Mouse (Mus musculus) intestine, embryonic 14.5 days (tissue): Measurements from ENCODE around the gene Tbc1d1. TPM values are rescaled to one million over a fixed set of nuclear protein-coding genes. Genes with fewer than 3 reads are reported as not detected.

ENCODE experiments used
- ATAC-seq: fragments of 200-750 bp; cut with Nextera tagmentation; replicated peaks from 2 replicates; pipeline ENCODE4 v1.8.0; 2017; ENCODE audit warnings: low read depth, moderate number of reproducible peaks, moderate TSS enrichment, moderate library complexity; ENCODE audit not compliant: low FRiP score, low TSS enrichment
- DNase-seq: peaks from one replicate; pipeline ENCODE4 v3.0.0-alpha.2; 2018; ENCODE audit warnings: low spot score
- H3K27ac ChIP-seq: fragments of 300-500 bp; sonication (generic); 2 replicates; pipeline ENCODE4 v1.5.1; 2014; ENCODE audit warnings: low read depth, mild to moderate bottlenecking, control low read depth
- H3K27me3 ChIP-seq: fragments of 300-500 bp; sonication (generic); replicated peaks from 2 replicates; pipeline ENCODE4 v1.6.1; 2014; ENCODE audit warnings: low read length, control low read depth; ENCODE audit not compliant: control insufficient read depth, insufficient read depth
- H3K36me3 ChIP-seq: fragments of 300-500 bp; sonication (generic); 2 replicates; pipeline ENCODE4 v1.6.1; 2014; ENCODE audit warnings: low read length, control low read depth; ENCODE audit not compliant: control insufficient read depth, insufficient read depth
- H3K4me1 ChIP-seq: fragments of 300-500 bp; sonication (generic); replicated peaks from 2 replicates; pipeline ENCODE4 v1.6.1; 2014; ENCODE audit warnings: low read length, control low read depth, mixed read lengths; ENCODE audit not compliant: control insufficient read depth, insufficient read depth
- H3K4me2 ChIP-seq: fragments of 300-500 bp; sonication (generic); 2 replicates; pipeline ENCODE4 v1.6.1; 2014; ENCODE audit warnings: low read length
- H3K4me3 ChIP-seq: fragments of 300-500 bp; sonication (generic); 2 replicates; pipeline ENCODE4 v1.5.1; 2014; ENCODE audit warnings: low read depth, low read length, control low read depth, mixed read lengths
- H3K9ac ChIP-seq: fragments of 300-500 bp; sonication (generic); 2 replicates; pipeline ENCODE4 v1.6.1; 2014; ENCODE audit warnings: mild to moderate bottlenecking, low read length
- H3K9me3 ChIP-seq: fragments of 300-500 bp; sonication (generic); 2 replicates; pipeline ENCODE4 v1.6.1; 2016; ENCODE audit warnings: low read length, control low read depth; ENCODE audit not compliant: control insufficient read depth
- whole genome bisulfite sequencing: fragments of 180-500 bp; shearing (Covaris S2); extraction: QIAGEN DNeasy Blood & Tissue Kit; methylation state at CpG from one replicate; pipeline ENCODE4 v1.1.7; 2014; 5-methylcytosine and 5-hydroxymethylcytosine counted together
- polyA plus RNA-seq: library from polyadenylated mRNA; unstranded; fragments of >200 nt; fragmentation: Nextera tagmentation; extraction: Ambion mirVana; gene quantifications from 2 replicates; pipeline ENCODE4 v1.2.1, GENCODE M21; 2014

Gene Tbc1d1
- polyA plus RNA-seq, 1 experiment from 2014 or later: 41.3 TPM

DNA sequence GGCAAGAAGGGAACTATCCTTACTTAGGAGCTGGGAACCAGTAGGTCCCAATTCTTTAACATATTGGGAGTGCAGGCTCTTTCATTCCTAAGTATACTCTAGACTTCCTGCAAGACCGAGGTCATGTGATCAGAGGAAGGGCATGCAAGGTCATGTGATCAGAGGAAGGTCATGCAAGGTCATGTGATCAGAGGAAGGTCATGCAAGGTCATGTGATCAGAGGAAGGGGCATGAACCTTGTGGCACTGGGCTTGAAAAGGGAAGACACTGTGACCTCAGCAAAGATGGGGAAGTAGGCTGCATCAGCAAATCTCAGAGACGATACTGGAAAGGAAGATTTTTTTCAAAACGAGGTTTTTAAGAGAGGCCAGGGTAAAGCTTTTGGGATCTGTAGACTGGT is 49.5 kb downstream of the Tbc1d1 start:
- H3K9ac ChIP-seq: no peak overlapping the region
- no peak overlapping the region for H3K4me2 ChIP-seq
- no peak overlapping the region for H3K27ac ChIP-seq
- no peak for ATAC-seq
- H3K4me1 ChIP-seq: no peaks in the 10 kb centered on the region; the same call in 1 of the 2 replicates
- 82% methylated on average over 3 of the region's 3 CpGs for WGBS
- H3K36me3 ChIP-seq: no peaks in the 10 kb centered on the region
- no peak overlapping the region for H3K4me3 ChIP-seq
- no peaks in the 10 kb centered on the region for H3K9me3 ChIP-seq
- no peaks in the 10 kb centered on the region for H3K27me3 ChIP-seq
- DNase-seq: no peak

GRCm38 (mm10) chr5:64206431-64206830 is 50.3 kb downstream of the Tbc1d1 start:
- peaks cover under 1% of the 10 kb centered on the region; the same call in 1 of the 2 replicates for H3K4me1 ChIP-seq
- H3K4me2 ChIP-seq: no peak overlapping the region
- no peaks in the 10 kb centered on the region for H3K36me3 ChIP-seq
- no peaks in the 10 kb centered on the region for H3K27me3 ChIP-seq
- no peak overlapping the region for H3K27ac ChIP-seq
- 43% methylated on average over 3 of the region's 3 CpGs for WGBS
- ATAC-seq (no peak), DNase-seq (no peak)
- no peak overlapping the region for H3K9ac ChIP-seq
- H3K9me3 ChIP-seq: no peaks in the 10 kb centered on the region
- no peak overlapping the region for H3K4me3 ChIP-seq

DNA sequence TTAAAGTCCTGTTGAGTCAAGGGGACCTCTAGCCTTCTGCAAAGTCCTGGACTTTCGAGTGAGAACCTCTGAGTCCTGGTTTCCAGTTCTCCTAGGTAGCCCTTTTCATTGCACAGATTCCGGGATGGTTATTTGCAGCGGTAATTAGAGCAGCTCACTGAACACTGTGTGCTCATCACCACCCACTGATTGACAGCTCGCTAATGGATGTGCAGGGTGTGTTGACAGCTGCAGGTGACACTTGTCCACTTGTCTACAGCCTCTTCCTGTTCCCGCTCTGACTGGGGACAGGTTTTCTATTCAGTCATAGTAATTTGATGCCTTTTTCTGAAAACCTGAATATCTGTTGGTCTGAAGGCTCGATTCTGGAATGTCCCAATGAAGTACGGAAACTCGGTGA is 50.8 kb downstream of the Tbc1d1 start:
- no peak for DNase-seq
- WGBS: 85% methylated on average over 8 of the region's 8 CpGs

DNA sequence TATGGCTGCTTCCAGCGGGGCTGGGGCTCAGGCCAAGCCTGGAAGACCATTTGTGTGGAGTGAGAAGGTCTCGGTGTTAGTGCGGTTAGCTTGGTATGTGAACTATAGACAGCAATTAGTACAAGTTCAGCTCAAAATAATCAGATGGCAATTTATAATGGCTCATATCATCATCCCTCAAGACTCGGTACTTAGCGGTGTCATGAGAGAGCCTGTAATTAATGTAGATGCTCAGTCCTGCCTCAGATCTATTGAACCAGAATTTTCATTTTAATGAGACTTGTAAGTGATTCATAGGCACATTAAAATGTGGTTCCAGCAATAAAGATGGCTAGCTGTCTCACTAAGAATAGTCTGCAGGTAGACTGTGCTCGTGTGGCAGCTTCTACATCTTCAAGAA is 51.7 kb downstream of the Tbc1d1 start:
- WGBS: 94% methylated on average over 6 of the region's 6 CpGs
- Histone ChIP-seq H3K4me2 (no peak overlapping the region), H3K9ac (no peak overlapping the region)

More for the DNA sequence above, 50.8 kb downstream of the Tbc1d1 start:
- H3K27me3 ChIP-seq: no peaks in the 10 kb centered on the region
- H3K9me3 ChIP-seq: no peaks in the 10 kb centered on the region
- H3K4me1 ChIP-seq: peaks cover 5% of the 10 kb centered on the region
- H3K4me2 ChIP-seq: no peak overlapping the region
- H3K36me3 ChIP-seq: no peaks in the 10 kb centered on the region
- H3K27ac ChIP-seq: no peak overlapping the region
- no peak overlapping the region for H3K4me3 ChIP-seq
- ATAC-seq: no peak
- no peak overlapping the region for H3K9ac ChIP-seq

GRCm38 (mm10) chr5:64210817-64211216 is 54.7 kb downstream of the Tbc1d1 start:
- Histone ChIP-seq H3K4me1 (peaks cover 12% of the 10 kb centered on the region), H3K4me3 (no peak overlapping the region), H3K27me3 (no peaks in the 10 kb centered on the region), H3K27ac (no peak overlapping the region), H3K36me3 (no peaks in the 10 kb centered on the region), H3K9ac (no peak overlapping the region), H3K9me3 (no peaks in the 10 kb centered on the region), H3K4me2 (no peak overlapping the region)
- DNase-seq (no peak), ATAC-seq (no peak)
- 64% methylated on average over 4 of the region's 4 CpGs for WGBS

More for the DNA sequence above, 51.7 kb downstream of the Tbc1d1 start:
- no peak overlapping the region for H3K27ac ChIP-seq
- no peaks in the 10 kb centered on the region for H3K9me3 ChIP-seq
- no peak overlapping the region for H3K4me3 ChIP-seq
- no peaks in the 10 kb centered on the region for H3K36me3 ChIP-seq
- no peak for ATAC-seq
- peaks cover 12% of the 10 kb centered on the region for H3K4me1 ChIP-seq
- no peaks in the 10 kb centered on the region for H3K27me3 ChIP-seq
- DNase-seq: no peak

GRCm38 (mm10) chr5:64211284-64211683 is 55.2 kb downstream of the Tbc1d1 start:
- Histone ChIP-seq H3K27ac (no peak overlapping the region), H3K27me3 (no peaks in the 10 kb centered on the region), H3K36me3 (no peaks in the 10 kb centered on the region), H3K9me3 (no peaks in the 10 kb centered on the region), H3K4me3 (no peak overlapping the region), H3K9ac (no peak overlapping the region), H3K4me1 (peaks cover 12% of the 10 kb centered on the region), H3K4me2 (no peak overlapping the region)
- 75% methylated on average over 7 of the region's 7 CpGs for WGBS
- no peak for DNase-seq
- ATAC-seq: no peak

DNA sequence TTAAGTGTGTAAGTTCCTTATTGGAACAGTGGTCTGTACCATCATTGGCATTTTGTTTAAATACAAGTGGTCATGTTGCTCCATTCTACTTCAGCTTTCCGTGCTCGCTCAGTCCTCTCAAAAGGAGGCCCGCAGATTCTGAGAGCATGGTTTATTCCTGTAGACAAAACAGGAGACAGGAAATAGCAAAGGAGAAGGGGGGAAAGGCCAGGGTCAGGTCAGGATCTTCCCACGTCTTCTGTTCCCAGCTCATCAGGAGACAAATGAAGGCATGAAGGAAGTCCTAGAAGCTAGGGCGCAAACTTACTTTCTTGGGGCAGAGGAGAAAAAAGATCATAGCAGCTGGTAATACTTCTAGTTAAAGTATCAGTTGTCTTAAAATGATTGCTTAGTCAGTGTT is 56.1 kb downstream of the Tbc1d1 start:
- Histone ChIP-seq H3K9me3 (no peaks in the 10 kb centered on the region), H3K27ac (peak overlapping the region; percentile 18; the same call in 1 of the 2 replicates), H3K4me3 (no peak overlapping the region), H3K9ac (no peak overlapping the region), H3K4me1 (peaks cover 15% of the 10 kb centered on the region), H3K36me3 (no peaks in the 10 kb centered on the region), H3K4me2 (no peak overlapping the region), H3K27me3 (no peaks in the 10 kb centered on the region)
- WGBS: 24% methylated on average over 5 of the region's 5 CpGs
- no peak for ATAC-seq
- DNase-seq: no peak

- H3K27ac ChIP-seq: peak overlapping the region; percentile 18; the same call in 1 of the 2 replicates
- no peak overlapping the region for H3K4me2 ChIP-seq
- ATAC-seq: no peak
- no peaks in the 10 kb centered on the region for H3K27me3 ChIP-seq
- 59% methylated on average over 3 of the region's 3 CpGs for WGBS
- DNase-seq: no peak
- H3K36me3 ChIP-seq: no peaks in the 10 kb centered on the region
- H3K9ac ChIP-seq: no peak overlapping the region
- no peaks in the 10 kb centered on the region for H3K9me3 ChIP-seq
- peaks cover 18% of the 10 kb centered on the region for H3K4me1 ChIP-seq
- H3K4me3 ChIP-seq: no peak overlapping the region
Measured at GRCm38 (mm10) chr5:64212619-64213018, 56.5 kb downstream of the Tbc1d1 start.

DNA sequence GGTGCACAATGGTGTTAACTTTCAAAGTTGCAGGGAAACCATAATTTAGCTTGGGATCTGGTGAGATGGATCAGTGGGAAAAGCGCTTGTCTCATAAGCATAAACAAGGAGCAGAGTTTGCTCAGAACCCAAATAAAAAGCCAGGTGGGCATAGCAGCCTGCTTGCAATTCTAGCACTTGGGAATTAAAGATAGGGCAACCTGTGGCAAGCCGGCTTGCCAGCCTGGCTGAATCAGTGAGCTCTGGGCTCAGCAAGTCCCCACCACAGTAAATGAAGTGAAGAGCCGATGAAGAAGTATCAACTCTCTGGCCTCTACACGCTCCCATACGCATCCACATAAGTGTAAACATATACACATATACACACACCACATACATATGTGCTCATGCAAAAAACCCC is 59.7 kb downstream of the Tbc1d1 start:
- no peak overlapping the region for H3K27ac ChIP-seq
- DNase-seq: no peak
- H3K4me2 ChIP-seq: no peak overlapping the region
- H3K4me1 ChIP-seq: peaks cover 35% of the 10 kb centered on the region
- ATAC-seq: no peak
- H3K36me3 ChIP-seq: no peaks in the 10 kb centered on the region
- no peaks in the 10 kb centered on the region for H3K27me3 ChIP-seq
- H3K9ac ChIP-seq: no peak overlapping the region
- no peaks in the 10 kb centered on the region for H3K9me3 ChIP-seq
- 83% methylated on average over 5 of the region's 5 CpGs for WGBS
- H3K4me3 ChIP-seq: no peak overlapping the region
